Mouse (Mus musculus): ENCODE results near the gene Adh6a.

DNA sequence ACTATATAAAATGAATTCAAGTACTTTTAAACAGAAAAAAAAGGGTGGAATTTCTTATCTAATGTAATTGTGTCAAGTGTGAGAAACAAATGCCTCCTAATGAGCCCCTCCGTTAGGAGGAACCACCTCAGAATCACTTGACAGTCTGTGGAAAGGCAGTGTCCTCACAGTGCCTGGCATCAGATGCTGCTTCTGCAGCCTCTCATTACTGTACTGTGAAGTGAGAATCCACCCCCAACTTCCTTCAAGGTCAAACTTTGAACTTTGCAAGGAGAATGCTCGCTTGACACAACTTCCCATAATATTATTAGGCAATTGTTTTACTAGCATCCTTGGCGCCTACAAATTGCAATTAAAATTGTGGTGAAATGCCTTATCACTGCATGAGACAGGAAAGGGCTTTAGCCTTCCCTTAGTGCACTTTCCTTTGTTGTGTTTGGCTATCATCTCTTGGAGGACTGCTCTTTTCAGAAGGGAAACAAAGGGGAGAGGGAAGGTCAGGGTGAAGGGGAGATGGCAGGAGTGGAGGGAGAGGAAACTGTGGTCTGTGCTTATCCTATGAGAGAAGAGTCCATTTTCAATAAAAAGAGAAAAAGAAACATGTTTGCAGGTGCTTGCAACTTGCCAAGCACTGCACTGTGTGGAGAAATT is 23.1 kb downstream of the Adh6a start:
- TF ChIP-seq CTCF (IDR thresholded peaks at IDR 0.05): no peak
- no peak for TF ChIP-seq POLR2A (IDR thresholded peaks at IDR 0.05; ENCODE audit: insufficient read depth, low read depth, low read length)
